Mouse (Mus musculus): ENCODE data around the gene Prss35.

Gene Prss35

GRCm38 (mm10) chr9:86742959-86743911, at the start of gene Prss35:
Prss35 (plus strand) TSS chr9:86743649.
- no peak for DNase-seq

GRCm38 (mm10) chr9:86693935-86694334, 49.5 kb upstream of the Prss35 start:
- no peak for DNase-seq

GRCm38 (mm10) chr9:86694644-86695043, 48.8 kb upstream of the Prss35 start:
- no peak for DNase-seq

- DNase-seq = peak; percentile 59
Measured at GRCm38 (mm10) chr9:86695199-86695817, 48.1 kb upstream of the Prss35 start.

GRCm38 (mm10) chr9:86695818-86696261, 47.6 kb upstream of the Prss35 start, which contains the start of gene Me1:
Me1 (minus strand) TSS chr9:86695953.
- DNase-seq = peak; percentile 64

GRCm38 (mm10) chr9:86701264-86701663, 42.2 kb upstream of the Prss35 start:
- DNase-seq = peak; percentile 16

- DNase-seq = no peak
Measured at GRCm38 (mm10) chr9:86701844-86702243, 41.6 kb upstream of the Prss35 start.

GRCm38 (mm10) chr9:86707431-86707830, 36.0 kb upstream of the Prss35 start:
- no peak for DNase-seq

- no peak for DNase-seq
Measured at GRCm38 (mm10) chr9:86708921-86709320, 34.5 kb upstream of the Prss35 start.

- DNase-seq = no peak
Measured at GRCm38 (mm10) chr9:86710091-86710634, 33.3 kb upstream of the Prss35 start.

- no peak for DNase-seq
Measured at GRCm38 (mm10) chr9:86712648-86713047, 30.8 kb upstream of the Prss35 start.

- no peak for DNase-seq
Measured at GRCm38 (mm10) chr9:86714089-86714488, 29.4 kb upstream of the Prss35 start.

- no peak for DNase-seq
Measured at GRCm38 (mm10) chr9:86716540-86716939, 26.9 kb upstream of the Prss35 start.

- DNase-seq = no peak
Measured at GRCm38 (mm10) chr9:86717119-86717518, 26.3 kb upstream of the Prss35 start.

GRCm38 (mm10) chr9:86720227-86720626, 23.2 kb upstream of the Prss35 start:
- DNase-seq = no peak

GRCm38 (mm10) chr9:86720794-86721193, 22.7 kb upstream of the Prss35 start:
- no peak for DNase-seq

- DNase-seq = no peak
Measured at GRCm38 (mm10) chr9:86725066-86725465, 18.4 kb upstream of the Prss35 start.

- no peak for DNase-seq
Measured at GRCm38 (mm10) chr9:86725604-86726380, 17.7 kb upstream of the Prss35 start.

- DNase-seq = no peak
Measured at GRCm38 (mm10) chr9:86726381-86726720, 17.1 kb upstream of the Prss35 start.

GRCm38 (mm10) chr9:86728214-86728814, 15.1 kb upstream of the Prss35 start:
- no peak for DNase-seq

GRCm38 (mm10) chr9:86729084-86729483, 14.4 kb upstream of the Prss35 start:
- no peak for DNase-seq

- DNase-seq = no peak
Measured at GRCm38 (mm10) chr9:86729811-86730210, 13.6 kb upstream of the Prss35 start.

- no peak for DNase-seq
Measured at GRCm38 (mm10) chr9:86734357-86734756, 9.1 kb upstream of the Prss35 start.

All from kidney, adult 18-20 months (tissue).